Mouse (Mus musculus): ENCODE measurements at regions not wholly inside any gene's neighbourhood (a gene's known extent, or its start where the extent isn't known, plus 50 kb on each side); places are given as distances from the start of the nearest gene placed in this dataset.

GRCm38 (mm10) chr2:9593931-9594330 is 287.1 kb upstream of the 4930412O13Rik start:
- DNase-seq (ENCODE audit: low spot score): no peak

GRCm38 (mm10) chr2:9595236-9595850 is 285.7 kb upstream of the 4930412O13Rik start:
- no peak for DNase-seq (ENCODE audit: low spot score)

- DNase-seq (ENCODE audit: low spot score): no peak
Measured at GRCm38 (mm10) chr2:9596135-9596534, 284.9 kb upstream of the 4930412O13Rik start.

GRCm38 (mm10) chr2:9604984-9605383 is 276.1 kb upstream of the 4930412O13Rik start:
- no peak for DNase-seq (ENCODE audit: low spot score)

GRCm38 (mm10) chr2:9607547-9607946 is 273.5 kb upstream of the 4930412O13Rik start:
- no peak for DNase-seq (ENCODE audit: low spot score)

- DNase-seq (ENCODE audit: low spot score): no peak
Measured at GRCm38 (mm10) chr2:9614415-9614814, 266.6 kb upstream of the 4930412O13Rik start.

GRCm38 (mm10) chr2:9616292-9616691 is 264.8 kb upstream of the 4930412O13Rik start:
- no peak for DNase-seq (ENCODE audit: low spot score)

- no peak for DNase-seq (ENCODE audit: low spot score)
Measured at GRCm38 (mm10) chr2:9620303-9621244, 260.5 kb upstream of the 4930412O13Rik start.

GRCm38 (mm10) chr2:9623702-9624101 is 257.4 kb upstream of the 4930412O13Rik start:
- no peak for DNase-seq (ENCODE audit: low spot score)

- no peak for DNase-seq (ENCODE audit: low spot score)
Measured at GRCm38 (mm10) chr2:9628026-9628425, 253.0 kb upstream of the 4930412O13Rik start.

- DNase-seq (ENCODE audit: low spot score): peak; percentile 22
Measured at GRCm38 (mm10) chr2:9632719-9633446, 248.2 kb upstream of the 4930412O13Rik start.

GRCm38 (mm10) chr2:9639262-9639661 is 241.8 kb upstream of the 4930412O13Rik start:
- DNase-seq (ENCODE audit: low spot score): no peak

GRCm38 (mm10) chr2:9641629-9642028 is 239.4 kb upstream of the 4930412O13Rik start:
- DNase-seq (ENCODE audit: low spot score): no peak

- no peak for DNase-seq (ENCODE audit: low spot score)
Measured at GRCm38 (mm10) chr2:9642411-9642810, 238.6 kb upstream of the 4930412O13Rik start.

- DNase-seq (ENCODE audit: low spot score): no peak
Measured at GRCm38 (mm10) chr2:9646466-9646865, 234.6 kb upstream of the 4930412O13Rik start.

- DNase-seq (ENCODE audit: low spot score): no peak
Measured at GRCm38 (mm10) chr2:9646963-9647362, 234.1 kb upstream of the 4930412O13Rik start.

- no peak for DNase-seq (ENCODE audit: low spot score)
Measured at GRCm38 (mm10) chr2:9650082-9650481, 231.0 kb upstream of the 4930412O13Rik start.

- no peak for DNase-seq (ENCODE audit: low spot score)
Measured at GRCm38 (mm10) chr2:9658880-9659279, 222.2 kb upstream of the 4930412O13Rik start.

- DNase-seq (ENCODE audit: low spot score): no peak
Measured at GRCm38 (mm10) chr2:9669621-9670020, 211.4 kb upstream of the 4930412O13Rik start.

GRCm38 (mm10) chr2:9681691-9682152 is 199.3 kb upstream of the 4930412O13Rik start:
- DNase-seq (ENCODE audit: low spot score): peak; percentile 5

GRCm38 (mm10) chr2:9683673-9684210 is 197.3 kb upstream of the 4930412O13Rik start:
- DNase-seq (ENCODE audit: low spot score): no peak

- no peak for DNase-seq (ENCODE audit: low spot score)
Measured at GRCm38 (mm10) chr2:9688176-9688575, 192.9 kb upstream of the 4930412O13Rik start.
